Mouse (Mus musculus): ENCODE data around the gene Grik4. TPM values are rescaled to one million over a fixed set of nuclear protein-coding genes. Genes with fewer than 3 reads are reported as not detected.
A peak's percentile ranks its signal among the peaks of the same experiment; 100 is the strongest.
"Not testable (repeated sequence)": the region's sequence is repeated elsewhere in the genome, so short reads cannot be mapped to it uniquely, and the experiment has no call there.

The Grik4 gene
- polyA plus RNA-seq (2012; rRNA removed), result 2.8 and 2.9 TPM in 2 replicates

- no peak for TF ChIP-seq POLR2A (IDR thresholded peaks at IDR 0.05; ENCODE audit: control insufficient read depth, low read depth, low read length)
- TF ChIP-seq CTCF (IDR thresholded peaks at IDR 0.05; ENCODE audit: control insufficient read depth, insufficient read depth, insufficient replicate concordance, low read depth, low read length), result no peak
- Histone ChIP-seq H3K36me3 (ENCODE audit: control insufficient read depth, insufficient read depth, low read length) (no peaks in the 10 kb centered on the region), H3K4me1 (ENCODE audit: control insufficient read depth, insufficient read depth, low read length) (peaks cover 5% of the 10 kb centered on the region), H3K27ac (ENCODE audit: control insufficient read depth, insufficient read depth, low read depth, low read length) (no peak within 1 kb of the TSS), H3K27me3 (ENCODE audit: control insufficient read depth, insufficient read depth, low read length) (peaks cover 6% of the 10 kb centered on the region), H3K4me3 (ENCODE audit: control insufficient read depth, low read depth, low read length) (peak within 1 kb of the TSS; percentile 81)
These were observed at the start of gene Grik4 for GRCm38 (mm10) chr9:42943781-42944535. TSS of gene Grik4 (minus strand) at chr9:42944493.

GRCm38 (mm10) chr9:42993659-42994058, 49.4 kb upstream of the Grik4 start:
- TF ChIP-seq POLR2A (IDR thresholded peaks at IDR 0.05; ENCODE audit: control insufficient read depth, low read depth, low read length), result no peak
- no peak for TF ChIP-seq CTCF (IDR thresholded peaks at IDR 0.05; ENCODE audit: control insufficient read depth, insufficient read depth, insufficient replicate concordance, low read depth, low read length)
- H3K27me3 ChIP-seq (ENCODE audit: control insufficient read depth, insufficient read depth, low read length), result no peaks in the 10 kb centered on the region
- no peaks in the 10 kb centered on the region for H3K4me1 ChIP-seq (ENCODE audit: control insufficient read depth, insufficient read depth, low read length)
- no peak overlapping the region for H3K4me3 ChIP-seq (ENCODE audit: control insufficient read depth, low read depth, low read length)
- H3K27ac ChIP-seq (ENCODE audit: control insufficient read depth, insufficient read depth, low read depth, low read length), result no peak overlapping the region
- peaks cover 4% of the 10 kb centered on the region; the same call in 1 of the 2 replicates for H3K36me3 ChIP-seq (ENCODE audit: control insufficient read depth, insufficient read depth, low read length)

- H3K4me1 ChIP-seq (ENCODE audit: control insufficient read depth, insufficient read depth, low read length), result no peaks in the 10 kb centered on the region
- no peak overlapping the region for H3K27ac ChIP-seq (ENCODE audit: control insufficient read depth, insufficient read depth, low read depth, low read length)
- no peak for TF ChIP-seq POLR2A (IDR thresholded peaks at IDR 0.05; ENCODE audit: control insufficient read depth, low read depth, low read length)
- TF ChIP-seq CTCF (IDR thresholded peaks at IDR 0.05; ENCODE audit: control insufficient read depth, insufficient read depth, insufficient replicate concordance, low read depth, low read length), result no peak
- H3K4me3 ChIP-seq (ENCODE audit: control insufficient read depth, low read depth, low read length), result no peak overlapping the region
- no peaks in the 10 kb centered on the region; the same call in 1 of the 2 replicates for H3K36me3 ChIP-seq (ENCODE audit: control insufficient read depth, insufficient read depth, low read length)
- no peaks in the 10 kb centered on the region for H3K27me3 ChIP-seq (ENCODE audit: control insufficient read depth, insufficient read depth, low read length)
These were observed 43.7 kb upstream of the Grik4 start for GRCm38 (mm10) chr9:42987988-42988387.

GRCm38 (mm10) chr9:42968894-42969521, 24.7 kb upstream of the Grik4 start:
- no peak overlapping the region for H3K27ac ChIP-seq (ENCODE audit: control insufficient read depth, insufficient read depth, low read depth, low read length)
- TF ChIP-seq POLR2A (IDR thresholded peaks at IDR 0.05; ENCODE audit: control insufficient read depth, low read depth, low read length), result no peak
- TF ChIP-seq CTCF (IDR thresholded peaks at IDR 0.05; ENCODE audit: control insufficient read depth, insufficient read depth, insufficient replicate concordance, low read depth, low read length), result no peak
- peaks cover 2% of the 10 kb centered on the region; the same call in 1 of the 2 replicates for H3K36me3 ChIP-seq (ENCODE audit: control insufficient read depth, insufficient read depth, low read length)
- H3K4me1 ChIP-seq (ENCODE audit: control insufficient read depth, insufficient read depth, low read length), result no peaks in the 10 kb centered on the region
- H3K27me3 ChIP-seq (ENCODE audit: control insufficient read depth, insufficient read depth, low read length), result no peaks in the 10 kb centered on the region
- no peak overlapping the region for H3K4me3 ChIP-seq (ENCODE audit: control insufficient read depth, low read depth, low read length)

GRCm38 (mm10) chr9:42967731-42968130, 23.4 kb upstream of the Grik4 start:
- TF ChIP-seq CTCF (IDR thresholded peaks at IDR 0.05; ENCODE audit: control insufficient read depth, insufficient read depth, insufficient replicate concordance, low read depth, low read length), result no peak
- TF ChIP-seq POLR2A (IDR thresholded peaks at IDR 0.05; ENCODE audit: control insufficient read depth, low read depth, low read length), result no peak
- no peaks in the 10 kb centered on the region for H3K4me1 ChIP-seq (ENCODE audit: control insufficient read depth, insufficient read depth, low read length)
- no peak overlapping the region for H3K4me3 ChIP-seq (ENCODE audit: control insufficient read depth, low read depth, low read length)
- H3K27me3 ChIP-seq (ENCODE audit: control insufficient read depth, insufficient read depth, low read length), result no peaks in the 10 kb centered on the region
- H3K36me3 ChIP-seq (ENCODE audit: control insufficient read depth, insufficient read depth, low read length), result peaks cover 2% of the 10 kb centered on the region; the same call in 1 of the 2 replicates
- H3K27ac ChIP-seq (ENCODE audit: control insufficient read depth, insufficient read depth, low read depth, low read length), result no peak overlapping the region

GRCm38 (mm10) chr9:42964809-42965208, 20.5 kb upstream of the Grik4 start:
- H3K27ac ChIP-seq (ENCODE audit: control insufficient read depth, insufficient read depth, low read depth, low read length); H3K4me1 ChIP-seq (ENCODE audit: control insufficient read depth, insufficient read depth, low read length); H3K36me3 ChIP-seq (ENCODE audit: control insufficient read depth, insufficient read depth, low read length); H3K4me3 ChIP-seq (ENCODE audit: control insufficient read depth, low read depth, low read length); H3K27me3 ChIP-seq (ENCODE audit: control insufficient read depth, insufficient read depth, low read length): not testable (repeated sequence)

GRCm38 (mm10) chr9:42964366-42964765, 20.1 kb upstream of the Grik4 start:
- TF ChIP-seq CTCF (IDR thresholded peaks at IDR 0.05; ENCODE audit: control insufficient read depth, insufficient read depth, insufficient replicate concordance, low read depth, low read length), result no peak
- TF ChIP-seq POLR2A (IDR thresholded peaks at IDR 0.05; ENCODE audit: control insufficient read depth, low read depth, low read length), result no peak
- no peaks in the 10 kb centered on the region for H3K36me3 ChIP-seq (ENCODE audit: control insufficient read depth, insufficient read depth, low read length)
- H3K27me3 ChIP-seq (ENCODE audit: control insufficient read depth, insufficient read depth, low read length), result no peaks in the 10 kb centered on the region
- no peak overlapping the region for H3K4me3 ChIP-seq (ENCODE audit: control insufficient read depth, low read depth, low read length)
- no peaks in the 10 kb centered on the region for H3K4me1 ChIP-seq (ENCODE audit: control insufficient read depth, insufficient read depth, low read length)
- H3K27ac ChIP-seq (ENCODE audit: control insufficient read depth, insufficient read depth, low read depth, low read length), result no peak overlapping the region
